8 mouse cellular contexts compared by ENCODE assay signal in genomic region chr12:80982326-80982725, GRCm38 (mm10). TPM values are rescaled to one million over a fixed set of nuclear protein-coding genes. Genes with fewer than 3 reads are reported as not detected.
DNase-seq lines count a peak whose midpoint lies in the region; ATAC-seq and TF ChIP-seq lines count a peak whose summit lies in the region.
"Had no signal": no experiment of that assay in that cellular context is flagged by ENCODE, and none has a peak within 500 bp of the region (broad histone marks: within the 10 kb centered on the region; RNA-seq: fewer than 3 reads in every experiment).

No protein-coding gene starts in this region.

- peak; percentile 68 for DNase-seq in ES-E14 (ENCODE audit: low read depth, low spot score)
- DNase-seq in frontal cortex, postnatal 10 days (ENCODE audit: low spot score in 2 of 2): peak; percentile 17 to 80
- DNase-seq in large intestine, adult 2 months (ENCODE audit: low read depth, low spot score): peak; percentile 21
- DNase-seq in lung, embryonic 14.5 days: peak; percentile 88
- DNase-seq in right cerebral cortex, postnatal 4 days: peak; percentile 87

- peak; percentile 36; the same call in 1 of the 2 replicates for ATAC-seq in cerebellum, adult (ENCODE audit: insufficient number of reproducible peaks, low FRiP score, low TSS enrichment)
- no peak for ATAC-seq in lung, embryonic 14.5 days (ENCODE audit: insufficient read depth)

- H3K4me2 ChIP-seq in lung, embryonic 14.5 days: no peak overlapping the region
- H3K4me2 ChIP-seq: lung, embryonic 15.5 days had no signal

- H3K9ac ChIP-seq in ES-E14 (ENCODE audit: insufficient read depth, low read depth, low read length, poor library complexity, severe bottlenecking): no peak overlapping the region
- H3K9ac ChIP-seq in lung, embryonic 14.5 days: no peak overlapping the region
- H3K9ac ChIP-seq: lung, embryonic 15.5 days had no signal

- H3ac ChIP-seq in C2C12 (ENCODE audit: control insufficient read depth, insufficient read length, low read depth): no peak overlapping the region

- H3K4me3 ChIP-seq in C2C12 (ENCODE audit: insufficient read depth, poor library complexity, severe bottlenecking) (no peak overlapping the region), ES-E14 (ENCODE audit: insufficient read depth in 1 of 2, low read depth in 1 of 2, low read length in 2 of 2, poor library complexity in 1 of 2, severe bottlenecking in 1 of 2) (no peak overlapping the region)
- no peak overlapping the region for H3K4me3 ChIP-seq in lung, embryonic 14.5 days (ENCODE audit: low read depth, low read length)
- H3K4me3 ChIP-seq: lung, embryonic 15.5 days had no signal

- H3K9me3 ChIP-seq in ES-E14 (ENCODE audit: control insufficient read depth, insufficient read depth, low read depth, low read length): no peaks in the 10 kb centered on the region
- no peaks in the 10 kb centered on the region for H3K9me3 ChIP-seq in lung, embryonic 14.5 days (ENCODE audit: low read depth, low read length)
- H3K9me3 ChIP-seq: lung, embryonic 15.5 days had no signal

- H3K79me2 ChIP-seq in C2C12 (ENCODE audit: control insufficient read depth, insufficient read depth): no peaks in the 10 kb centered on the region

- WGBS in large intestine, adult 2 months: under 1% methylated on average over 7 of the region's 7 CpGs
- WGBS in lung, embryonic 14.5 days: 2% methylated on average over 7 of the region's 7 CpGs

- H3K27me3 ChIP-seq in C2C12 (ENCODE audit: control insufficient read depth, insufficient read depth, insufficient read length): peaks cover 7% of the 10 kb centered on the region
- H3K27me3 ChIP-seq in lung, embryonic 14.5 days (ENCODE audit: insufficient read depth, low read length): no peaks in the 10 kb centered on the region
- H3K27me3 ChIP-seq: lung, embryonic 15.5 days had no signal

- no peaks in the 10 kb centered on the region for H3K79me3 ChIP-seq in C2C12 (ENCODE audit: low read depth)

- peak; percentile 65 for TF ChIP-seq CTCF in C2C12 (IDR thresholded peaks at IDR 0.05; ENCODE audit: control insufficient read depth, insufficient read depth, insufficient read length)
- peak; percentile 98 for TF ChIP-seq CTCF in lung, embryonic 14.5 days (IDR thresholded peaks at IDR 0.05; ENCODE audit: low read depth)

- H3K4me1 ChIP-seq in ES-E14 (ENCODE audit: control insufficient read depth in 2 of 2, insufficient read depth in 2 of 2, low read length in 2 of 2, poor library complexity in 1 of 2): no peaks in the 10 kb centered on the region
- no peaks in the 10 kb centered on the region for H3K4me1 ChIP-seq in lung, embryonic 14.5 days (ENCODE audit: insufficient read depth)
- H3K4me1 ChIP-seq: lung, embryonic 15.5 days had no signal

- H3K36me3 ChIP-seq in C2C12 (ENCODE audit: control insufficient read depth, insufficient read depth): no peaks in the 10 kb centered on the region
- no peaks in the 10 kb centered on the region for H3K36me3 ChIP-seq in ES-E14 (ENCODE audit: control insufficient read depth, insufficient read depth, low read length, poor library complexity, severe bottlenecking)
- no peaks in the 10 kb centered on the region for H3K36me3 ChIP-seq in lung, embryonic 14.5 days (ENCODE audit: insufficient read depth)
- H3K36me3 ChIP-seq: lung, embryonic 15.5 days had no signal

- H3K27ac ChIP-seq in ES-E14 (ENCODE audit: insufficient read depth, low read depth, low read length, poor library complexity, severe bottlenecking): no peak overlapping the region
- H3K27ac ChIP-seq in lung, embryonic 14.5 days (ENCODE audit: low read depth): no peak overlapping the region
- H3K27ac ChIP-seq: lung, embryonic 15.5 days had no signal

- in situ Hi-C loops in ES-E14 (cut with MboI; ENCODE audit: low sequenced_read_pairs in 2 of 2, unreplicated experiment in 2 of 2): loop anchor here (10.0 to 25.0 kb wide), 3 partner anchors 202 to 422 kb away; partner anchors contain the start of gene Gm4787 (in 1 of the 2)

TF ChIP-seq in C2C12, 6 proteins besides CTCF, POLR2A, EP300 and RAD21:
- TF ChIP-seq FOSL1 (IDR thresholded peaks at IDR 0.05; ENCODE audit: insufficient read depth, low read length, poor library complexity, severe bottlenecking): no peak
- TF ChIP-seq MAX (IDR thresholded peaks at IDR 0.05): peak; percentile 34

TF ChIP-seq in ES-E14, 5 proteins besides CTCF, POLR2A, EP300 and RAD21:
- TF ChIP-seq ZC3H11A (IDR thresholded peaks at IDR 0.05; ENCODE audit: borderline replicate concordance, low read depth, low read length) (peak; percentile 99), HCFC1 (IDR thresholded peaks at IDR 0.05; ENCODE audit: borderline replicate concordance, insufficient read depth, low read length) (no peak)
TF ChIP-seq in ES-E14: peak in this region for 1.

RNA-seq across cellular contexts. Expression of gene Slc10a1, which starts 13.8 kb away (rescaled TPM):
- not detected for polyA plus RNA-seq in C2C12 (2012; fragmentation: generic; extraction: Trizol)
- total RNA-seq in ES-E14 (2012; rRNA removed): 0.54 and 0.79 TPM in 2 replicates
- polyA plus RNA-seq in large intestine, adult 2 months (2012; rRNA removed): not detected in 2 replicates
- 0.53 and 1.0 TPM in 2 replicates for polyA plus RNA-seq in lung, embryonic 14.5 days (2014; fragmentation: Nextera tagmentation; extraction: Ambion mirVana)

RNA-seq across cellular contexts. Expression of gene Srsf5, which starts 37.0 kb away (rescaled TPM):
- polyA plus RNA-seq in C2C12 (2012; fragmentation: generic; extraction: Trizol): 113 TPM
- total RNA-seq in ES-E14 (2012; rRNA removed): 396 and 508 TPM in 2 replicates
- 164 and 292 TPM in 2 replicates for polyA plus RNA-seq in large intestine, adult 2 months (2012; rRNA removed)
- 357 and 378 TPM in 2 replicates for polyA plus RNA-seq in lung, embryonic 14.5 days (2014; fragmentation: Nextera tagmentation; extraction: Ambion mirVana)

RNA-seq across cellular contexts. Expression of gene Smoc1, which starts 44.3 kb away (rescaled TPM):
- polyA plus RNA-seq in C2C12 (2012; fragmentation: generic; extraction: Trizol): 0.23 TPM
- total RNA-seq in ES-E14 (2012; rRNA removed): 15.3 and 34.6 TPM in 2 replicates
- polyA plus RNA-seq in large intestine, adult 2 months (2012; rRNA removed): 2.9 and 3.8 TPM in 2 replicates
- polyA plus RNA-seq in lung, embryonic 14.5 days (2014; fragmentation: Nextera tagmentation; extraction: Ambion mirVana): 0.55 and 0.63 TPM in 2 replicates

Comparison
In these comparisons a context has a peak if more than half of its experiments do, and no peak if none do; other contexts are left out.
1. DNase-seq: peak in every context shown above with its lines; median percentile 88 in lung, embryonic 14.5 days; 87 in right cerebral cortex, postnatal 4 days; 68 in ES-E14; 48 in frontal cortex, postnatal 10 days; 21 in large intestine, adult 2 months.